Mouse (Mus musculus) myocyte (in vitro differentiated cells): ENCODE data around the gene Clec5a. TPM values are rescaled to one million over a fixed set of nuclear protein-coding genes. Genes with fewer than 3 reads are reported as not detected.

Experiments
- H3K27me3 ChIP-seq: one replicate; pipeline ENCODE4 v1.6.1; 2011; ENCODE audit not compliant: control insufficient read depth, insufficient read depth, insufficient read length
- H3K36me3 ChIP-seq: one replicate; pipeline ENCODE4 v1.6.1; 2011; ENCODE audit not compliant: control insufficient read depth, insufficient read depth
- H3K4me2 ChIP-seq: one replicate; pipeline ENCODE4 v1.6.1; 2011; ENCODE audit warnings: low read depth, control low read depth
- H3K4me3 ChIP-seq: one replicate; pipeline ENCODE4 v1.5.1; 2011; ENCODE audit warnings: mild to moderate bottlenecking, control low read depth, moderate library complexity
- H3K79me2 ChIP-seq: one replicate; pipeline ENCODE4 v1.6.1; 2011; ENCODE audit not compliant: control insufficient read depth, insufficient read depth
- H3ac ChIP-seq: one replicate; pipeline ENCODE4 v1.6.1; 2011; ENCODE audit not compliant: control insufficient read depth, insufficient read length
- CEBPB ChIP-seq: IDR thresholded peaks from 2 replicates; pipeline ENCODE4 v1.6.1; 2011; ENCODE audit warnings: mild to moderate bottlenecking, moderate library complexity; ENCODE audit not compliant: poor library complexity, insufficient read depth, severe bottlenecking
- E2F4 ChIP-seq: IDR thresholded peaks from one replicate; pipeline ENCODE4 v1.6.1; 2011; ENCODE audit warnings: mild to moderate bottlenecking, control low read depth, moderate library complexity; ENCODE audit not compliant: insufficient read depth
- MAX ChIP-seq: IDR thresholded peaks from one replicate; pipeline ENCODE4 v1.6.1; 2011; ENCODE audit warnings: low read depth, mild to moderate bottlenecking, control low read depth
- MYOD1 ChIP-seq, 3 experiments: IDR thresholded peaks; one replicate each; pipeline ENCODE4 v1.6.1; 2011; ENCODE audit warnings: control low read depth in 2 of 3, low read depth in 2 of 3, mild to moderate bottlenecking in 2 of 3, moderate library complexity in 1 of 3; ENCODE audit not compliant: insufficient read length in 2 of 3, control insufficient read depth in 1 of 3
- MYOG ChIP-seq, 3 experiments: IDR thresholded peaks; one replicate each; pipeline ENCODE4 v1.6.1; 2011; ENCODE audit warnings: control low read depth in 2 of 3, low read depth in 2 of 3, mild to moderate bottlenecking in 2 of 3; ENCODE audit not compliant: insufficient read length in 2 of 3, control insufficient read depth in 1 of 3, insufficient read depth in 1 of 3
- POLR2A ChIP-seq: IDR thresholded peaks from one replicate; pipeline ENCODE4 v1.6.1; 2011; ENCODE audit warnings: low read depth, mild to moderate bottlenecking, control low read depth, moderate library complexity; ENCODE audit not compliant: insufficient read length
- POLR2AphosphoS2 ChIP-seq: IDR thresholded peaks from one replicate; pipeline ENCODE4 v1.6.1; 2011; ENCODE audit warnings: low read depth, control low read depth; ENCODE audit not compliant: insufficient read length
- REST ChIP-seq: IDR thresholded peaks from one replicate; pipeline ENCODE4 v1.6.1; 2011; ENCODE audit warnings: mild to moderate bottlenecking, control low read depth, moderate library complexity; ENCODE audit not compliant: insufficient read depth, insufficient read length
- SRF ChIP-seq: IDR thresholded peaks from one replicate; pipeline ENCODE4 v1.6.1; 2011; ENCODE audit warnings: low read depth; ENCODE audit not compliant: control insufficient read depth, insufficient read length
- TCF12 ChIP-seq: IDR thresholded peaks from one replicate; pipeline ENCODE4 v1.6.1; 2011; ENCODE audit warnings: mild to moderate bottlenecking, control low read depth; ENCODE audit not compliant: poor library complexity, insufficient read depth, severe bottlenecking
- TCF3 ChIP-seq: IDR thresholded peaks from one replicate; pipeline ENCODE4 v1.6.1; 2011; ENCODE audit warnings: low read depth, control low read depth; ENCODE audit not compliant: insufficient read length
- USF1 ChIP-seq: IDR thresholded peaks from one replicate; pipeline ENCODE4 v1.6.1; 2011; ENCODE audit warnings: low read depth, mild to moderate bottlenecking, control low read depth, moderate library complexity
- polyA plus RNA-seq: library from polyadenylated mRNA; unstranded; fragments of >200 nt; fragmentation: generic; extraction: Trizol; gene quantifications from one replicate; pipeline ENCODE4 v1.2.1, GENCODE M21; 2012; ENCODE audit warnings: missing spikeins

Clec5a gene
- 0.05 TPM for polyA plus RNA-seq

DNA sequence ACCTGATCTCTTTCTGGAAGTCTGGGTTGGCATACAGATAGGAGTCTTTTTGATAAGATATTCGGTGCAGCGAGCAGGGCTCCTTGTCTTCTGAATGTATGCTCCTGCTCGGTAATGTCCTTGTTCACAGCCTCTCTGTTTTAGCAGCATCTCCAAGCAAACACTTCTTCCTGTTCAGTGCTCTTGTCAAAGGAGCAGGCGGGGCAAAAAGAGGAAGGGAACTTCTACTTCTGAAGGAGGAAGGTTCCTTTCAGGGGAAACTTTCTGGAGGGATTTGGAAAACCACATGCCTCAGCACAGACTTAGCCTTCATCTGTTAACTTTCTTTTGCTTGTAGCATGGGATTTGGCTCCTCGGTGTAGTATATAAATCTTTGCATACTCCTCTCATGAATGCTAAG, at the start of gene Clec5a:
TSS of gene Clec5a (minus strand) at position 177 of the 400 bp plus-strand sequence.
- no peaks in the 10 kb centered on the region for H3K36me3 ChIP-seq
- H3K4me3 ChIP-seq: no peak within 1 kb of the TSS
- no peaks in the 10 kb centered on the region for H3K79me2 ChIP-seq
- no peak within 1 kb of the TSS for H3K4me2 ChIP-seq
- H3ac ChIP-seq: no peak within 1 kb of the TSS
- no peaks in the 10 kb centered on the region for H3K27me3 ChIP-seq
- TF ChIP-seq POLR2AphosphoS2 (no peak), MYOD1 (IDR thresholded peaks at IDR 0.05; ENCODE audit: control insufficient read depth in 1 of 3, insufficient read length in 2 of 3, low read depth in 2 of 3) (no peak), USF1 (no peak)

GRCm38 (mm10) chr6:40634640-40635071, 49.0 kb upstream of the Clec5a start:
- Histone ChIP-seq H3K36me3 (no peaks in the 10 kb centered on the region), H3K79me2 (no peaks in the 10 kb centered on the region), H3K4me2 (no peak overlapping the region), H3K27me3 (no peaks in the 10 kb centered on the region), H3K4me3 (no peak overlapping the region), H3ac (no peak overlapping the region)
- TF ChIP-seq POLR2AphosphoS2 (no peak), POLR2A (no peak), MYOG (IDR thresholded peaks at IDR 0.05; ENCODE audit: control insufficient read depth in 1 of 3, insufficient read depth in 1 of 3, insufficient read length in 2 of 3, low read depth in 2 of 3) (no peak), MAX (no peak), CEBPB (no peak), TCF3 (no peak), SRF (no peak), USF1 (no peak)

- Histone ChIP-seq H3K4me3 (no peak within 1 kb of the TSS), H3K79me2 (no peaks in the 10 kb centered on the region), H3K4me2 (no peak within 1 kb of the TSS), H3K27me3 (no peaks in the 10 kb centered on the region), H3K36me3 (no peaks in the 10 kb centered on the region), H3ac (no peak within 1 kb of the TSS)
- TF ChIP-seq POLR2AphosphoS2 (no peak), MAX (no peak), TCF12 (no peak), CEBPB (no peak), USF1 (no peak), TCF3 (no peak), SRF (no peak), MYOD1 (IDR thresholded peaks at IDR 0.05; ENCODE audit: control insufficient read depth in 1 of 3, insufficient read length in 2 of 3, low read depth in 2 of 3) (no peak), MYOG (IDR thresholded peaks at IDR 0.05; ENCODE audit: control insufficient read depth in 1 of 3, insufficient read depth in 1 of 3, insufficient read length in 2 of 3, low read depth in 2 of 3) (no peak), POLR2A (no peak), E2F4 (no peak)
These were observed 42.9 kb upstream of the Clec5a start, which contains the start of gene Mgam for GRCm38 (mm10) chr6:40628406-40629000. Gene Mgam, plus strand, starts transcription at chr6:40628831.

DNA sequence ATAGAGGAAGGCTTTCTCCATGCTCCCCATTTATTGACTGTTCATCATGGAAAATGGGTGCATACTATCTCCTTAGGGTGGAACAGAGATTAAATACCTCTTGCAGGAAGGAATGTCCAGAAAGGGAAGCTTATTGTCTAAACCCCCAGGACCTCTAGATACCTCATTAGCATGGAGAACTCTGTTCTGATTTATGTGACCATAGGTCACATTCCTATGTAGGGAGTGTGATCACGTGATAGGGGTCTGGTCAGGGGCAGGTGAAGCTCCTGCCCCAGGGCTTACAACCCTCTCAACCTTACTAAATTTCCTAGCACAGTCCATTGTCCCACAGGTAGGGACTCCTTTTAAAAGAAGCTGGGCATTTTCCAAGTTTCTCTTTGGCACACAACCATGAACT, 40.5 kb upstream of the Clec5a start:
- Histone ChIP-seq H3K4me3 (no peak overlapping the region), H3K79me2 (no peaks in the 10 kb centered on the region), H3K36me3 (no peaks in the 10 kb centered on the region), H3K4me2 (no peak overlapping the region), H3ac (no peak overlapping the region), H3K27me3 (no peaks in the 10 kb centered on the region)
- TF ChIP-seq POLR2AphosphoS2 (no peak), USF1 (no peak), CEBPB (no peak), SRF (no peak), REST (no peak), TCF12 (no peak), E2F4 (no peak), MAX (no peak), POLR2A (no peak), MYOD1 (IDR thresholded peaks at IDR 0.05; ENCODE audit: control insufficient read depth in 1 of 3, insufficient read length in 2 of 3, low read depth in 2 of 3) (no peak), MYOG (IDR thresholded peaks at IDR 0.05; ENCODE audit: control insufficient read depth in 1 of 3, insufficient read depth in 1 of 3, insufficient read length in 2 of 3, low read depth in 2 of 3) (no peak), TCF3 (no peak)

DNA sequence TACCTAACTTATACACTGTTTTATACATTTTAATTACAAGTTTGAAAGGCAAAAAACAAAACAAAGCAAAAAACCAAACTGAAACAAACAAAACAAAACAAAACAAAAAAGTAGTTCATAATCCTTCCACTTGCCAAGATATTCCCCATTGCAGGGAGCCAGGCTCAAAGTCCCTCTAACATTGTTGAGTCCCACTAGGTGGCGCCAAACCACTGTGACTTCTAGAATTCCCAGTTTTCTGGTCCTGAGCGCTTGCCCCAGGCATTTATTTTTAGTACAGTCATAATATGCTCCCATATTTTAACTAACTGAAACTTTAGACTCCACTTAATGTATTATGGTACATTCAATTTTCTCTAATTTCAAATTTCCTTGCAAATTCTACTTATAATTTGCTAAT, 32.3 kb upstream of the Clec5a start:
- H3K79me2 ChIP-seq: no peaks in the 10 kb centered on the region
- H3K4me3 ChIP-seq: no peak overlapping the region
- H3K36me3 ChIP-seq: no peaks in the 10 kb centered on the region
- H3ac ChIP-seq: no peak overlapping the region
- H3K4me2 ChIP-seq: no peak overlapping the region
- TF ChIP-seq REST: no peak
- no peak for TF ChIP-seq MYOD1 (IDR thresholded peaks at IDR 0.05; ENCODE audit: control insufficient read depth in 1 of 3, insufficient read length in 2 of 3, low read depth in 2 of 3)
- no peak for TF ChIP-seq CEBPB
- TF ChIP-seq SRF: no peak
- no peak for TF ChIP-seq POLR2A
- TF ChIP-seq USF1: no peak
- TF ChIP-seq E2F4: no peak
- H3K27me3 ChIP-seq: no peaks in the 10 kb centered on the region
